In the genomic region with DNA sequence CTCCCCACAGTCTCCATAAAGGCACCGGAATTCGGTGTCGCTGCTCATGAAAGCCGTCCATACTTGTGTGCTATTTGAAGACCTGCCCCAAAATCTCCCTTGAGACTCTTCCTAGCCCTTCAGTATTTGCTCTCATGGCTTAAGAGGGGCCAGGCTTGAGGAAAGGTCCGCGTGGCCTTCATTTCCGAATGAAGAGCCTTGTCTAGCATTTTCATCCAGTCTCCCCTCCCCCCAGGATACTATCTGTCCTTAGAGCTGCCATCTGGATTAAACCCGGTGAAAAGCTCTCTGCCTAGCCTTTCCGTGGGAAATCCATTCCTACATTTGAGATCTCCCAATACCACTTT, we compare ENCODE assay signal across 8 mouse cellular contexts. TPM values are rescaled to one million over a fixed set of nuclear protein-coding genes. Genes with fewer than 3 reads are reported as not detected.
DNase-seq lines count a peak whose midpoint lies in the region; ATAC-seq lines count a peak whose summit lies in the region.

No protein-coding gene starts in this region.

- 0 out of 2 replicates have a peak, but pooled peaks have one; percentile 9 for ATAC-seq in embryonic facial prominence, embryonic 15.5 days (ENCODE audit: insufficient number of reproducible peaks, low FRiP score, low TSS enrichment, low read depth)
- no peak for ATAC-seq in kidney, embryonic 14.5 days (ENCODE audit: low FRiP score, low TSS enrichment)
- no peak for ATAC-seq in midbrain, embryonic 12.5 days (ENCODE audit: low FRiP score, low read depth)

- peaks cover 9% of the 10 kb centered on the region for H3K4me1 ChIP-seq in heart, embryonic 10.5 days
- H3K4me1 ChIP-seq in embryonic facial prominence, embryonic 15.5 days: peaks cover 3% of the 10 kb centered on the region; the same call in 1 of the 2 replicates
- H3K4me1 ChIP-seq in kidney, embryonic 14.5 days (ENCODE audit: control insufficient read depth, insufficient read depth, low read length): 0 out of 2 replicates have a peak, but pooled peaks cover 3% of the 10 kb centered on the region
- 0 out of 2 replicates have a peak, but pooled peaks cover 4% of the 10 kb centered on the region for H3K4me1 ChIP-seq in midbrain, embryonic 12.5 days

- intact Hi-C loops in heart, postnatal 36 days (cut with DNase I): loop anchor here (2.0 kb wide), 2 partner anchors 25 to 283 kb away; no protein-coding TSS in a partner anchor

- H3K36me3 ChIP-seq in heart, embryonic 10.5 days: peaks cover 20% of the 10 kb centered on the region
- no peaks in the 10 kb centered on the region for H3K36me3 ChIP-seq in embryonic facial prominence, embryonic 15.5 days
- H3K36me3 ChIP-seq in kidney, embryonic 14.5 days (ENCODE audit: control insufficient read depth, insufficient read depth, low read length): peaks cover 15% of the 10 kb centered on the region
- peaks cover 17% of the 10 kb centered on the region for H3K36me3 ChIP-seq in midbrain, embryonic 12.5 days

- peak overlapping the region; percentile 71 for H3K4me3 ChIP-seq in heart, embryonic 10.5 days
- peak overlapping the region; percentile 61 for H3K4me3 ChIP-seq in embryonic facial prominence, embryonic 15.5 days (replicated peaks)
- peak overlapping the region; percentile 61 for H3K4me3 ChIP-seq in kidney, embryonic 14.5 days (ENCODE audit: low read length)
- peak overlapping the region; percentile 65 for H3K4me3 ChIP-seq in midbrain, embryonic 12.5 days

- WGBS in heart, embryonic 10.5 days: 14% methylated on average over 9 of the region's 9 CpGs
- WGBS in embryonic facial prominence, embryonic 15.5 days: 13% methylated on average over 9 of the region's 9 CpGs
- WGBS in kidney, embryonic 14.5 days: 17% methylated on average over 9 of the region's 9 CpGs
- 23% methylated on average over 9 of the region's 9 CpGs for WGBS in midbrain, embryonic 12.5 days

- no peaks in the 10 kb centered on the region for H3K27me3 ChIP-seq in heart, embryonic 10.5 days (ENCODE audit: insufficient read depth, poor library complexity, severe bottlenecking)
- H3K27me3 ChIP-seq in embryonic facial prominence, embryonic 15.5 days: no peaks in the 10 kb centered on the region
- no peaks in the 10 kb centered on the region for H3K27me3 ChIP-seq in kidney, embryonic 14.5 days (ENCODE audit: control insufficient read depth, insufficient read depth, low read length)
- H3K27me3 ChIP-seq in midbrain, embryonic 12.5 days: no peaks in the 10 kb centered on the region

- peak overlapping the region; percentile 39 for H3K9ac ChIP-seq in embryonic facial prominence, embryonic 15.5 days
- peak overlapping the region; percentile 77 for H3K9ac ChIP-seq in kidney, embryonic 14.5 days (ENCODE audit: low read depth, low read length)
- peak overlapping the region; percentile 70 for H3K9ac ChIP-seq in midbrain, embryonic 12.5 days (replicated peaks)

- no peaks in the 10 kb centered on the region for H3K9me3 ChIP-seq in heart, embryonic 10.5 days
- no peaks in the 10 kb centered on the region for H3K9me3 ChIP-seq in embryonic facial prominence, embryonic 15.5 days (replicated peaks)
- H3K9me3 ChIP-seq in kidney, embryonic 14.5 days (ENCODE audit: control insufficient read depth, low read length): no peaks in the 10 kb centered on the region
- no peaks in the 10 kb centered on the region for H3K9me3 ChIP-seq in midbrain, embryonic 12.5 days

- no peak for DNase-seq in heart, embryonic 10.5 days (ENCODE audit: low spot score)
- DNase-seq in heart, postnatal 36 days: no peak
- peak; percentile 15 for DNase-seq in ES-CJ7 (ENCODE audit: low read depth, low spot score)
- no peak for DNase-seq in c-Kit-positive CD71-positive TER-119-positive erythroid progenitor cells, embryonic 14.5 days (ENCODE audit: low spot score)
- no peak for DNase-seq in gastrocnemius, postnatal 25 days

- peak overlapping the region; percentile 56 for H3K4me2 ChIP-seq in embryonic facial prominence, embryonic 15.5 days (replicated peaks)
- peak overlapping the region; percentile 43 for H3K4me2 ChIP-seq in kidney, embryonic 14.5 days (replicated peaks; ENCODE audit: low read depth, low read length)
- H3K4me2 ChIP-seq in midbrain, embryonic 12.5 days (replicated peaks): peak overlapping the region; percentile 57

- peak overlapping the region; percentile 93 for H3K27ac ChIP-seq in heart, embryonic 10.5 days
- H3K27ac ChIP-seq in embryonic facial prominence, embryonic 15.5 days (replicated peaks): 0 out of 2 replicates have a peak overlapping the region, but pooled peaks have one; percentile 34
- 0 out of 2 replicates have a peak overlapping the region, but pooled peaks have one; percentile 11 for H3K27ac ChIP-seq in kidney, embryonic 14.5 days (ENCODE audit: low read depth, low read length)
- peak overlapping the region; percentile 86 for H3K27ac ChIP-seq in midbrain, embryonic 12.5 days (replicated peaks)

RNA-seq across cellular contexts. Expression of gene Uba1, which starts 5.3 kb away (rescaled TPM):
- 202 and 218 TPM in 2 replicates for polyA plus RNA-seq in heart, embryonic 10.5 days (2016; fragmentation: Nextera tagmentation; extraction: Ambion mirVana)
- 100 to 1,000 TPM; 220 to 228 TPM for total RNA-seq in heart, postnatal 36 days (2021)
- polyA plus RNA-seq in embryonic facial prominence, embryonic 15.5 days (2015; fragmentation: Nextera tagmentation; extraction: Ambion mirVana): 188 and 195 TPM in 2 replicates
- polyA plus RNA-seq in kidney, embryonic 14.5 days (2014; fragmentation: Nextera tagmentation; extraction: Ambion mirVana): 118 and 194 TPM in 2 replicates
- 372 and 374 TPM in 2 replicates for polyA plus RNA-seq in midbrain, embryonic 12.5 days (2016; fragmentation: Nextera tagmentation; extraction: Ambion mirVana)
- total RNA-seq in gastrocnemius, postnatal 25 days (2021): 100 to 1,000 TPM; 134 to 145 TPM

RNA-seq across cellular contexts. Expression of gene Cdk16, which starts 24.3 kb away (rescaled TPM):
- polyA plus RNA-seq in heart, embryonic 10.5 days (2016; fragmentation: Nextera tagmentation; extraction: Ambion mirVana): 121 and 130 TPM in 2 replicates
- 100 to 1,000 TPM; 128 to 142 TPM for total RNA-seq in heart, postnatal 36 days (2021)
- 126 and 139 TPM in 2 replicates for polyA plus RNA-seq in embryonic facial prominence, embryonic 15.5 days (2015; fragmentation: Nextera tagmentation; extraction: Ambion mirVana)
- 76.7 and 80.6 TPM in 2 replicates for polyA plus RNA-seq in kidney, embryonic 14.5 days (2014; fragmentation: Nextera tagmentation; extraction: Ambion mirVana)
- 136 and 150 TPM in 2 replicates for polyA plus RNA-seq in midbrain, embryonic 12.5 days (2016; fragmentation: Nextera tagmentation; extraction: Ambion mirVana)
- total RNA-seq in gastrocnemius, postnatal 25 days (2021): 100 to 1,000 TPM; 124 to 132 TPM

RNA-seq across cellular contexts. Expression of gene Usp11, which starts 40.3 kb away (rescaled TPM):
- polyA plus RNA-seq in heart, embryonic 10.5 days (2016; fragmentation: Nextera tagmentation; extraction: Ambion mirVana): 51.2 and 56.8 TPM in 2 replicates
- 1 to 10 TPM; 4.3 to 7.9 TPM for total RNA-seq in heart, postnatal 36 days (2021)
- polyA plus RNA-seq in embryonic facial prominence, embryonic 15.5 days (2015; fragmentation: Nextera tagmentation; extraction: Ambion mirVana): 48.6 and 55.7 TPM in 2 replicates
- polyA plus RNA-seq in kidney, embryonic 14.5 days (2014; fragmentation: Nextera tagmentation; extraction: Ambion mirVana): 22.7 and 39.7 TPM in 2 replicates
- polyA plus RNA-seq in midbrain, embryonic 12.5 days (2016; fragmentation: Nextera tagmentation; extraction: Ambion mirVana): 85.7 and 86.4 TPM in 2 replicates
- total RNA-seq in gastrocnemius, postnatal 25 days (2021): 1 to 10 TPM; 1.1 to 1.5 TPM

RNA-seq across cellular contexts. Expression of gene Ndufb11, which starts 46.0 kb away (rescaled TPM):
- polyA plus RNA-seq in heart, embryonic 10.5 days (2016; fragmentation: Nextera tagmentation; extraction: Ambion mirVana): 238 and 280 TPM in 2 replicates
- total RNA-seq in heart, postnatal 36 days (2021): 100 to 1,000 TPM; 685 to 742 TPM
- 222 and 231 TPM in 2 replicates for polyA plus RNA-seq in embryonic facial prominence, embryonic 15.5 days (2015; fragmentation: Nextera tagmentation; extraction: Ambion mirVana)
- 243 and 313 TPM in 2 replicates for polyA plus RNA-seq in kidney, embryonic 14.5 days (2014; fragmentation: Nextera tagmentation; extraction: Ambion mirVana)
- polyA plus RNA-seq in midbrain, embryonic 12.5 days (2016; fragmentation: Nextera tagmentation; extraction: Ambion mirVana): 193 and 195 TPM in 2 replicates
- 100 to 1,000 TPM; 429 TPM for total RNA-seq in gastrocnemius, postnatal 25 days (2021)

RNA-seq across cellular contexts. Expression of gene Rbm10, which starts 46.1 kb away (rescaled TPM):
- 57.6 and 68.5 TPM in 2 replicates for polyA plus RNA-seq in heart, embryonic 10.5 days (2016; fragmentation: Nextera tagmentation; extraction: Ambion mirVana)
- total RNA-seq in heart, postnatal 36 days (2021): 10 to 100 TPM; 19.5 to 20.1 TPM
- polyA plus RNA-seq in embryonic facial prominence, embryonic 15.5 days (2015; fragmentation: Nextera tagmentation; extraction: Ambion mirVana): 58.8 and 60.4 TPM in 2 replicates
- 54.1 and 68.3 TPM in 2 replicates for polyA plus RNA-seq in kidney, embryonic 14.5 days (2014; fragmentation: Nextera tagmentation; extraction: Ambion mirVana)
- 80.8 and 83.9 TPM in 2 replicates for polyA plus RNA-seq in midbrain, embryonic 12.5 days (2016; fragmentation: Nextera tagmentation; extraction: Ambion mirVana)
- 10 to 100 TPM; 11.4 to 11.8 TPM for total RNA-seq in gastrocnemius, postnatal 25 days (2021)

Comparison
In these comparisons a context has a peak if more than half of its experiments do, and no peak if none do; other contexts are left out.
1. H3K27ac ChIP-seq: peak in every context shown above with its lines; median percentile 93 in heart, embryonic 10.5 days; 86 in midbrain, embryonic 12.5 days; 34 in embryonic facial prominence, embryonic 15.5 days; 11 in kidney, embryonic 14.5 days.